Mouse (Mus musculus): Measurements from ENCODE around the gene Gm20594.

The Gm20594 gene

GRCm38 (mm10) chr6:79817616-79818015 is at the start of gene Gm20594:
TSS of gene Gm20594 (plus strand) at chr6:79817916.
- DNase-seq (ENCODE audit: low spot score): no peak

- DNase-seq (ENCODE audit: low spot score): no peak
Observed at GRCm38 (mm10) chr6:79818114-79818513, 398 bp downstream of the Gm20594 start.

GRCm38 (mm10) chr6:79833845-79834244 is 16.1 kb downstream of the Gm20594 start:
- no peak for DNase-seq (ENCODE audit: low spot score)

- no peak for DNase-seq (ENCODE audit: low spot score)
Observed at GRCm38 (mm10) chr6:79846829-79847228, 29.1 kb downstream of the Gm20594 start.
